Mouse (Mus musculus) stomach, adult 2 months (tissue): ENCODE data around the gene Adnp. TPM values are rescaled to one million over a fixed set of nuclear protein-coding genes. Genes with fewer than 3 reads are reported as not detected.

Experiments used
- polyA plus RNA-seq: library from polyadenylated mRNA; depleted of rRNA; stranded (reverse); fragments of >200 nt; gene quantifications from 2 replicates; pipeline ENCODE4 v1.2.3, GENCODE M21; 2012; rRNA removed

Adnp gene
- 4.8 and 7.4 TPM in 2 replicates for polyA plus RNA-seq

DNA sequence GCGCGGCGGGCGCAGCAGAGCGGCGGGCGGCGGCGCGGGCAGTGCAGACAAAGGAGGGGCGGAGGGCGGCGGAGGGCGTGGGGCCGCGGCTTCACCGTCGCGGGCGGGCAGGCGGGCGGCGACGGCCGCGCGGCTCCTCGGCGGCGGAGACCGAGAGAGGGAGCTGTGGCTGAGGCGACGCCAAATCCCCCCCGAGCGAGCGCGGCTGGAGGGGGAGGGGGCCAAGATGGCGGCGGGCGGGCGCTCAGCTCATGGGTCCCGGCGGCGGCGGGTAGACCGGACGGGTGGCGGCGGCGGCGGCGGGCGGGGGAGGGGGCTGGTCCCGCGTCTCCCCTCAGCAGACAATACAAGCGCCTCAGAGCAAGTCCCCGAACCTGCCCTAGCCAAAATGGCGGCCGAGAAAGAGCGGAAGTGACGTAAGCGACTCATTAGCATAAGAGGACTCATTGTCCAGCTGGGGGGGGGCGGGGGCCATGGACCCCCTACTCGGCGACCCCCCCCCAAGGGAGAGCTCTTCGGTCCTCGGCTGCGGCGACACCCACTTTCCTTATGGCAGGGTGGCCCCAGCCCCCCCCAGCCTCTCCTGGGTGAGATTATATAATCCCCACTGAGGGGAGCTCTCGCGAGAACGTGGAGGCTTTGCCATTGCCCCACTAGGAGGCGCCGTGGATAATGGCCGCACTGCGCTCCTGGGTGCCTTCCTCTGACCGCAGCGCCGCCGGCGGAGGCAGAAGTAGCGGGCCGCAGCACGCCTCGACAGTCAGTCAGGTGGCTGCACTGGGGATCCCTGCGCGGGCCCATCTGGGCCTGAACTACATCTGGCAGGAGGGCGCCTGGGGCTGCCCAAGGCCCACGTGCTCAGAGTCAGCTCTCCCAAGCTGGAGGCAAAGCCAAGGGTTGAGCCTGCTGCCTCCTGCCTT lies at the start of gene Adnp:
Gene Adnp, minus strand, starts transcription at position 388 of the 920 bp plus-strand sequence.

DNA sequence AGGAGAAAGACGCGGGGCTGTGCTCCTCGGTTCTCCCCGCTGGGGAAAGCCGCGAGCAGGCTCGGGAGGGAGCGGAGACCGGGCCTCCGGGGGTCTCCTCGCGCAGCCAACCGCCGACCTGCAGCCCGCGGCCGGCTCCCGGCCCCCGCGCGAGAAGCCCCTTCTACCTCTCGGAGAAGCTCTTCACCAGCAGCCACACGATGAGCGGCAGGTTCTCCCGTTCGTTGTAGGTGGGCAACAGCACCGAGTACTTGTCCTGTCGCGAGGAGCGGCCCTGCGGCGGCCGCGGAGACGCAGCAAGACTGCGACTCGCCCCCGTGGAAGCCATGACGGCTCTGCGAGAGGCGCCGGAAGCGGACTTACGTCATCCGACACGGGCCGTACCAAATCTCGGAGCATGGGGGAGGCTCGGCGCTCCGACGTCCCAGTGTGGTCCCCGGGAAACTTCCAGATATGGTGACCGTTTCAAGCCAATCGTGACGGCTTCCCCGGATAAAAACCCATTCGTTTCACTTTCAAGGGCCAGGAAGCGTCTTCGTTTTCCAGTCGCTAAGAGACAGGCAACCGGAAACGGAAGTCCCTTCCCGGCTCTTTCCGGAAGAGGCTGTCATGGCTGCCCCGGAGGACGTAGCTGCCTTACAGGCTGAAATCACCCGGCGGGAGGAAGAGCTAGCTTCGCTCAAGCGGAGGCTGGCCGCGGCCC lies 23.3 kb upstream of the Adnp start, which contains the start of the genes Gm20716, Dpm1 and Mocs3:
Gene Gm20716, minus strand, starts transcription at position 339 of the 703 bp plus-strand sequence.
Gene Dpm1, minus strand, starts transcription at position 566 of the 703 bp plus-strand sequence.
Gene Mocs3, plus strand, starts transcription at position 597 of the 703 bp plus-strand sequence.

Other genes starting within 250 kb of the Adnp start
- gene Ripor3, start 196.5 kb downstream of the Adnp start, polyA plus RNA-seq = 5.0 and 12.0 TPM in 2 replicates
- 10.2 and 13.0 TPM in 2 replicates for gene Pard6b, start 126.1 kb downstream of the Adnp start, polyA plus RNA-seq
- gene Gm20716, start 23.3 kb upstream of the Adnp start, polyA plus RNA-seq = not detected in 2 replicates
- gene Dpm1, start 23.5 kb upstream of the Adnp start, polyA plus RNA-seq = 5.5 and 7.4 TPM in 2 replicates
- 13.4 and 36.3 TPM in 2 replicates for gene Mocs3, start 23.5 kb upstream of the Adnp start, polyA plus RNA-seq
- gene Kcng1, start 74.6 kb upstream of the Adnp start, polyA plus RNA-seq = 0.49 and 0.55 TPM in 2 replicates